Mouse (Mus musculus): ENCODE measurements around the gene Samd13.

Samd13 gene

GRCm38 (mm10) chr3:146684811-146685675, at the start of gene Samd13:
Gene Samd13 (minus strand): TSS chr3:146685592.
- peak; percentile 80 for DNase-seq (ENCODE audit: extremely low spot score, low spot score)

- DNase-seq (ENCODE audit: extremely low spot score, low spot score): no peak
These were observed 46.1 kb upstream of the Samd13 start for GRCm38 (mm10) chr3:146731499-146731898.

- DNase-seq (ENCODE audit: extremely low spot score, low spot score): no peak
These were observed 37.6 kb upstream of the Samd13 start for GRCm38 (mm10) chr3:146723037-146723436.

- no peak for DNase-seq (ENCODE audit: extremely low spot score, low spot score)
These were observed 34.3 kb upstream of the Samd13 start for GRCm38 (mm10) chr3:146719696-146720095.

GRCm38 (mm10) chr3:146718251-146718650, 32.9 kb upstream of the Samd13 start:
- DNase-seq (ENCODE audit: extremely low spot score, low spot score): no peak

- DNase-seq (ENCODE audit: extremely low spot score, low spot score): no peak
These were observed 26.9 kb upstream of the Samd13 start for GRCm38 (mm10) chr3:146712305-146712704.

- no peak for DNase-seq (ENCODE audit: extremely low spot score, low spot score)
These were observed 26.2 kb upstream of the Samd13 start for GRCm38 (mm10) chr3:146711559-146711958.

- DNase-seq (ENCODE audit: extremely low spot score, low spot score): no peak
These were observed 25.7 kb upstream of the Samd13 start for GRCm38 (mm10) chr3:146711084-146711483.

- no peak for DNase-seq (ENCODE audit: extremely low spot score, low spot score)
These were observed 23.7 kb upstream of the Samd13 start for GRCm38 (mm10) chr3:146709086-146709485.

GRCm38 (mm10) chr3:146708381-146708780, 23.0 kb upstream of the Samd13 start:
- DNase-seq (ENCODE audit: extremely low spot score, low spot score): no peak

- no peak for DNase-seq (ENCODE audit: extremely low spot score, low spot score)
These were observed 18.7 kb upstream of the Samd13 start for GRCm38 (mm10) chr3:146704099-146704498.

GRCm38 (mm10) chr3:146700051-146700450, 14.7 kb upstream of the Samd13 start:
- no peak for DNase-seq (ENCODE audit: extremely low spot score, low spot score)

- DNase-seq (ENCODE audit: extremely low spot score, low spot score): no peak
These were observed 13.6 kb upstream of the Samd13 start for GRCm38 (mm10) chr3:146698982-146699381.

GRCm38 (mm10) chr3:146692547-146692946, 7.2 kb upstream of the Samd13 start:
- DNase-seq (ENCODE audit: extremely low spot score, low spot score): no peak

GRCm38 (mm10) chr3:146687121-146687725, 1.8 kb upstream of the Samd13 start:
- no peak for DNase-seq (ENCODE audit: extremely low spot score, low spot score)

- DNase-seq (ENCODE audit: extremely low spot score, low spot score): no peak
These were observed 1.0 kb upstream of the Samd13 start for GRCm38 (mm10) chr3:146686428-146686827.

- DNase-seq (ENCODE audit: extremely low spot score, low spot score): no peak
These were observed 2.3 kb downstream of the Samd13 start for GRCm38 (mm10) chr3:146683095-146683494.

- DNase-seq (ENCODE audit: extremely low spot score, low spot score): no peak
These were observed 3.2 kb downstream of the Samd13 start for GRCm38 (mm10) chr3:146682140-146682651.

- DNase-seq (ENCODE audit: extremely low spot score, low spot score): no peak
These were observed 3.7 kb downstream of the Samd13 start for GRCm38 (mm10) chr3:146681696-146682095.

- no peak for DNase-seq (ENCODE audit: extremely low spot score, low spot score)
These were observed 4.8 kb downstream of the Samd13 start for GRCm38 (mm10) chr3:146680625-146681024.

GRCm38 (mm10) chr3:146679646-146680045, 5.7 kb downstream of the Samd13 start:
- DNase-seq (ENCODE audit: extremely low spot score, low spot score): no peak

GRCm38 (mm10) chr3:146676193-146676592, 9.2 kb downstream of the Samd13 start:
- DNase-seq (ENCODE audit: extremely low spot score, low spot score): no peak

All from neural tube, embryonic 10.5 days (tissue).